Mouse (Mus musculus) olfactory bulb, adult 2 months (tissue): ENCODE results near the gene Gm28036.

Experiments used
- CTCF ChIP-seq: fragments of 200-500 bp; IDR thresholded peaks from 2 replicates; pipeline ENCODE4 v1.5.1; 2012; ENCODE audit warnings: low read depth, mild to moderate bottlenecking, low read length, moderate library complexity; ENCODE audit not compliant: insufficient read depth
- POLR2A ChIP-seq: fragments of 200-500 bp; IDR thresholded peaks from 2 replicates; pipeline ENCODE4 v1.6.1; 2012; ENCODE audit warnings: mild to moderate bottlenecking, low read depth, low read length, moderate library complexity; ENCODE audit not compliant: insufficient read depth

DNA sequence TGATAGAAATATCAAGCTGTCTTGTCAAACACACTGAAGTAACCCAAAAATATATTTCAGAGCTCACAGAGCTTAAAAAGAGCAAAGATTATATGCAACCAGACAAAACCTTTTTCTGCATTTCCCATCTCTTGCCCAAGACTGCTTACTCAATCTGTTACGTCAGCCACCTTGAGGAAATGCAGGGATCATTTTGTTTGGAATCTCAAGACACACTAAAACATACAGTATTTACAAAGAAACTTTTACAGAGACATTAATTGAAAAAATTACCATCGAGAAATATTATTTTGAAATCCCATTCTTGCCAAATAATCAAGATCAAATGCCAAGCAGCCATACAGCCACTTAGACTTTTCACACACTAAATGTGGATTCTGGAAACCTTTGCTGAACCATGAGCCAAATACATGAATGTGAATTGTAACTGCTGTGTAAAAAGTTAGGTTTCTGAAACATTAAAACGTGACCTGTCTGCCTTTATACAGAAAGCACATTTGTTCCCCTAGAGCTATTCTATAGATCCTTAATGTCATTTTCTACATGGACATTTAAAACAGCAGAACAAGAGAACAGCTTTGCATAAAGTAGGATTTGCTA, 20.5 kb upstream of the Gm28036 start:
- TF ChIP-seq POLR2A (no peak), CTCF (no peak)
